Mouse (Mus musculus) retina, postnatal 1 day (tissue): Measurements from ENCODE around the gene Eif2ak4.

Source experiments
- DNase-seq: peaks from one replicate; pipeline ENCODE4 v3.0.0-alpha.2; 2012

Eif2ak4 gene

GRCm38 (mm10) chr2:118510447-118511310 lies 122.3 kb downstream of the Eif2ak4 start:
- DNase-seq: peak; percentile 97

- DNase-seq: no peak
Observed at GRCm38 (mm10) chr2:118511779-118512417, 123.5 kb downstream of the Eif2ak4 start.

DNA sequence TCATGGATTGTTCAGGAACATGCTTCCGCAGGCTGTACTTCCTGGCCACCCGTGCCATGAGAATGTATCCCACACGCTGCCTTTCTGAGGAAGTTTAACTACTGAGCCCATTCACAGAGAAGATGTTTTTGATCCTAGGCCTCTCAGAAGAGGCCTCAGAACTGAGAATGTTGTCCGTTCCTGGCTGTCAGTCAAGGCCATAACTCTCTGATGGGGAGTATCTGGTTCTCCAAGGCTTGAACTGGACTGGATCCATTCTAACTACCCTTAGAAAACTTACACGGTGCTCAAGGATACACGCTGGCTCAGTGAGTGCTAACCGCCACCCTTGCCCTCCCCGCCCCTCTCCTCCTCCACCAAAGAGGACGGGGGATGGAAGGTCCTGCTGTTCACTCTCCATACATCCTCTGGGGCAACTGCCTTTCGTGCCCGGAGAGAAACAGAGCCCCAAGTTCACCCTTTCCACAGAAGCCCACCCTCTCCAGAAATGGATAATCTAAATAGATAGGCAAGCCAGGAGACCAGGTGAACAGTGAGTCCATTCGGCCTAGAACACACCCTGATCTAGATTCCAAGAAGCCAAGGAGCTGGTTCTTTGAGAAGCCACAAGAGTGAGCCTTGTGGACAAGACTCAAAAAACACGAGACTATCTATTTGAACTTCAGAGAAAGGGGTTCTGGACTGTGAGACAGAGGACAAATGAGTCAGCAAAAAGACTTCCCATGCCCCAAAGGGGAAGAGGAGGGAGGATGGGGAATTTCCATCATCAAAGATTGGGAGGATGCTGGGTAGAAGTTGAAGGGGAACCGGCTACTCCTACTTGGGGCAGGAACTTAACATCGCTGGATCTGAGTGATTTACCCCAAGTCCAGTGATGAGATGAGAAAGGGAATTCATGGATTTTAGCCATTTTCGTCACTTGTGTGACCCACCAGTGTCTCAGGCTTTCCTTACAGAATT lies 124.3 kb downstream of the Eif2ak4 start:
- DNase-seq: no peak

DNA sequence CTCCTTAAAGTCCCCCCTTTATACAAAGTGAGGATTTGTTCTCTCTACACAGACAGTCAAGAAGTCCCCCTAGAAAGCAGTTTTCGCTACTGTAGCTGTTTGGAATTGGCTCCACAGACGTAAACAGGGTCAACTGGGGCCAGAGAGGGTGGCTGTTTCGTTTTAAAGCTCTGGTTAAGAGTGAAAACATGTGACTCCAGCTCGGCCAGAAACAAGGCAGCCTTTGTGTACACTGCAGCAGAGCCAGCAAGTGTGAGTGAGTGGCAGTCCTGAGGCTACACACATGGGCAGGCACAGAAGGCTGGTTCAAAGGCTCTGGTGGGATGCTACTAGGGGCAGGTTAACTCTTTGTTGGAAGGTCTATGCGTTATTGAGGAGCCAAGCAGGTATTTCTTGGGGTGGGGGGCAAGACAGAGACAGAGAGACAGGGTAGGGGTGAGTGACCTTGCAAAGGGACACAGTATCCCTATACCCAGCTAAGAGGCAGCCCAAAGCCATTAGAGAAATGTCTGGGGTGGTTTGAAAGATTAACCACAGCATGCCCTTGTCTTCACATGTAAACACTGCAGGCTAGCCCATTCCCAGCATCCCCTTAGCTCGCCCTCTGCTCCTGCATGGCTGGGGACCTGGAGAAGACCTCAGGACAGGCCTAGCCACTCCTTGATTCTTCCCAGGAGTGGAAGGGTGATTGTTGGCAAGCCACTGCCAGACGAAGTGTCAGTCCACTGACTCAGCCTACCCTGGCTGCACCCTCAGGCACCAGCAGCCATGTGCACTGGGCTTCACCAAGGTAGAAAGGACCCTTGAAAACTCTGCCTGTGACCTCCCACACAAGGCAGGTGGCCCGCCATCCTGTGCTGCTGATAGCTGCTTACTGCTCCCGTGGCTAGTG lies 131.9 kb downstream of the Eif2ak4 start:
- DNase-seq: peak; percentile 86

- no peak for DNase-seq
Observed at GRCm38 (mm10) chr2:118522265-118522664, 133.8 kb downstream of the Eif2ak4 start.

DNA sequence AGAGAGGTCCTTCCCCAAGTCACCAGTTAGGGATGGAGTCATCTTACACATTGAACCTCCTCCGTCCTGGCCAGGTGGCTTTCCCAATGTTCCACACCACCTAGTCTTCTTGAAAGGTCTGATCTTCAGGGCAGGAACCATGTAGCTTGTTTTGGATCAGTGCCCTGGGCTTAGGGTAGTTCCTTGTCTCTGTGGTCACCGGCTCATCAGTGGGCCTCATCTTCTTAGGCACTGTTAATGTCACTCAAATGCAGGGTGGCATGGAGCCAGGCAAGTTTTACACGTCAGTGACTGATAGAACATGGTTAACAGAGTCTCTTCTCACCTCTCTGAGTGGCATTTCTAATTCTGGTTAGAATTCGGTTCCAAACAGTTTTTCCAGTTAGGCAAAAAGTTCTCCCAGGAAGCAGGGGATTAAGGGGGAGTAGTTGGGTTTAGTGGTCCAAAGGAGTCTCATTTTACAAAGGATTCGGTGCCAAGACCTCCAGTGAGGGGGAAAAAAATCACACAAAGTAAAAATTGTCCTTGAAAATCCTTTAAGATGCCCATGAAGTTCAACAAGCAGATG lies 134.8 kb downstream of the Eif2ak4 start:
- DNase-seq: no peak

DNA sequence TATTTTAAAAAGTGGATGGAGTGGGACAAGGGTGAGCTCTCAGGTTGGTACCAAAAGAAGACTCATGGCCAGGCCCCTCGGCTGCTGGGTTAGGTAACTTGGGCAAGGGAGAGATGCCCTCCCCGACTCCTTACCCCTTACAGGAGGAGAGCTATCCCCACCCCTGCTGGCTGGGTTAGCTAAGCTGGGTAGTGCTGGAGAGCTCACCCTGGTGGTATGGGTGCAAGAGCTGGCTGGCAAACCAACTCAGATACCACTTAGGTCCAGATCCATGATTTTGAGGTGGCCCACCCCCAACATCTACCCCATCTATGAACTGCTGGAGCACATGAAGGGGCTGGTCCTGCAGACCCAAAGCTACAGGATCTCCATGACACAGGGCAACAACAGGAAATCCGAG lies 136.4 kb downstream of the Eif2ak4 start:
- DNase-seq: no peak
